28 mouse cellular contexts compared by ENCODE assay signal in the genomic region with DNA sequence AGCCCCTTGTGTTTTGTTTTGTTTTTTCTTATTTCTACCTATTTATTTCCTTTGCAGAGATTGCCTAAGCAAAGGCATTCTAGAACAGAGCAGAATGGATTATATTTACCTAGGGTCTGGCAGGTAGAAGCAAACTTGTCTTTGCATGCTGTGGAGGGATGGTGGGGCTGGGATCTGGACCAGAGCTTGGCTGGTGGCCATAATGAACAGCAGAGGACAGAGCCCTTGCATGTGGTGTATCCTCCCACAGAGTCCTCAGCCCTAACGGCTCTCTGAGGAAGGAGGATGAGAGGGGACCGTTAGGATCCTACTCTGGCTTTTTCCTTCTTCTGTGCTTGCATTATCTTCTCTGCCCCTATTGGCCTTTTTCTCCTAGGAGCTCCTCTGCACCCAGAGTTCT.
"Had no signal": no experiment of that assay in that cellular context is flagged by ENCODE, and none has a peak within 500 bp of the region (broad histone marks: within the 10 kb centered on the region; RNA-seq: fewer than 3 reads in every experiment).

No protein-coding gene starts in this region.

- H3K27me3 ChIP-seq: limb, embryonic 12.5 days; limb, embryonic 13.5 days; limb, embryonic 15.5 days; liver, embryonic 12.5 days; liver, embryonic 13.5 days; liver, embryonic 15.5 days; lung, embryonic 15.5 days; megakaryocyte, embryonic 14.5 days; midbrain, embryonic 12.5 days; midbrain, embryonic 13.5 days; midbrain, embryonic 15.5 days; neural tube, embryonic 12.5 days; neural tube, embryonic 13.5 days had no signal

- H3K4me3 ChIP-seq: limb, embryonic 10.5 days; limb, embryonic 12.5 days; limb, embryonic 13.5 days; limb, embryonic 15.5 days; liver, embryonic 12.5 days; liver, embryonic 13.5 days; liver, embryonic 15.5 days; lung, embryonic 15.5 days; megakaryocyte, embryonic 14.5 days; midbrain, embryonic 10.5 days; midbrain, embryonic 12.5 days; midbrain, embryonic 13.5 days; midbrain, embryonic 15.5 days; myocyte; neural tube, embryonic 12.5 days; neural tube, embryonic 13.5 days had no signal

- H3K27ac ChIP-seq: limb, embryonic 10.5 days; limb, embryonic 12.5 days; limb, embryonic 13.5 days; limb, embryonic 15.5 days; liver, embryonic 12.5 days; liver, embryonic 13.5 days; liver, embryonic 14.5 days; liver, embryonic 15.5 days; lung, embryonic 15.5 days; macrophage; midbrain, embryonic 10.5 days; midbrain, embryonic 12.5 days; midbrain, embryonic 13.5 days; midbrain, embryonic 15.5 days; neural tube, embryonic 12.5 days; neural tube, embryonic 13.5 days had no signal

- DNase-seq: liver; liver, embryonic 13.5 days; liver, postnatal 0 days; lung, adult 18-20 months; lung, adult 2 months; lung, embryonic 14.5 days; lung, postnatal 10 days; lung, postnatal 14 days; lung, postnatal 36 days; lung, postnatal 4 days; midbrain, embryonic 14.5 days had no signal

- H3K4me1 ChIP-seq: limb, embryonic 10.5 days; limb, embryonic 12.5 days; limb, embryonic 13.5 days; limb, embryonic 15.5 days; liver, embryonic 12.5 days; liver, embryonic 13.5 days; liver, embryonic 15.5 days; lung, embryonic 15.5 days; megakaryocyte, embryonic 14.5 days; midbrain, embryonic 10.5 days; midbrain, embryonic 12.5 days; midbrain, embryonic 13.5 days; midbrain, embryonic 15.5 days; neural tube, embryonic 12.5 days; neural tube, embryonic 13.5 days had no signal
